Mouse (Mus musculus): Measurements from ENCODE around the gene Il10rb.

GRCm38 (mm10) chr16:91447512-91447900, 41.5 kb downstream of the Il10rb start:
- no peak for TF ChIP-seq CTCF (IDR thresholded peaks at IDR 0.05; ENCODE audit: low read depth, low read length)
- no peak for TF ChIP-seq POLR2AphosphoS5 (IDR thresholded peaks at IDR 0.05; ENCODE audit: insufficient replicate concordance, low read depth, low read length)
- no peak for TF ChIP-seq GATA1 (IDR thresholded peaks at IDR 0.05; ENCODE audit: borderline replicate concordance, low read length)

Measured in G1E (cell line).